Mouse (Mus musculus) kidney, embryonic 16.5 days (tissue): Measurements from ENCODE around the gene Rnf2. TPM values are rescaled to one million over a fixed set of nuclear protein-coding genes. Genes with fewer than 3 reads are reported as not detected.
A peak's percentile ranks its signal among the peaks of the same experiment; 100 is the strongest.

Source experiments
- ATAC-seq: fragments of 200-750 bp; cut with Nextera tagmentation; 2 replicates; pipeline ENCODE4 v1.8.0; 2017; ENCODE audit warnings: moderate TSS enrichment; ENCODE audit not compliant: low FRiP score, low TSS enrichment
- H3K27ac ChIP-seq: fragments of 300-500 bp; sonication (generic); 2 replicates; pipeline ENCODE4 v1.5.1; 2014; ENCODE audit warnings: low read length
- H3K27me3 ChIP-seq: fragments of 300-500 bp; sonication (generic); 2 replicates; pipeline ENCODE4 v1.6.1; 2014; ENCODE audit warnings: low read length, control low read depth, mixed read lengths; ENCODE audit not compliant: insufficient read depth
- H3K36me3 ChIP-seq: fragments of 300-500 bp; sonication (generic); 2 replicates; pipeline ENCODE4 v1.6.1; 2014; ENCODE audit warnings: low read length, control low read depth, mixed read lengths; ENCODE audit not compliant: insufficient read depth
- H3K4me1 ChIP-seq: fragments of 300-500 bp; sonication (generic); 2 replicates; pipeline ENCODE4 v1.6.1; 2014; ENCODE audit warnings: low read length, control low read depth, mixed read lengths; ENCODE audit not compliant: insufficient read depth
- H3K4me2 ChIP-seq: fragments of 300-500 bp; sonication (generic); replicated peaks from 2 replicates; pipeline ENCODE4 v1.6.1; 2014; ENCODE audit warnings: low read depth, low read length
- H3K4me3 ChIP-seq: fragments of 300-500 bp; sonication (generic); 2 replicates; pipeline ENCODE4 v1.5.1; 2014; ENCODE audit warnings: mild to moderate bottlenecking, low read length
- H3K9ac ChIP-seq: fragments of 300-500 bp; sonication (generic); replicated peaks from 2 replicates; pipeline ENCODE4 v1.6.1; 2014; ENCODE audit warnings: low read length
- H3K9me3 ChIP-seq: fragments of 300-500 bp; sonication (generic); 2 replicates; pipeline ENCODE4 v1.6.1; 2016; ENCODE audit warnings: low read length, control low read depth
- WGBS: fragments of 180-500 bp; shearing (Covaris S2); extraction: QIAGEN DNeasy Blood & Tissue Kit; methylation state at CpG from one replicate; pipeline ENCODE4 v1.1.7; 2014; 5-methylcytosine and 5-hydroxymethylcytosine counted together
- polyA plus RNA-seq: library from polyadenylated mRNA; unstranded; fragments of >200 nt; fragmentation: Nextera tagmentation; extraction: Ambion mirVana; gene quantifications from 2 replicates; pipeline ENCODE4 v1.2.1, GENCODE M21; 2015

Gene Rnf2
- polyA plus RNA-seq, 1 experiment from 2014 or later: 100 TPM

GRCm38 (mm10) chr1:151457087-151457486 is 43.7 kb downstream of the Rnf2 start:
- Histone ChIP-seq H3K36me3 (peaks cover 58% of the 10 kb centered on the region), H3K9me3 (no peaks in the 10 kb centered on the region), H3K4me3 (no peak overlapping the region), H3K9ac (no peak overlapping the region), H3K27ac (no peak overlapping the region), H3K27me3 (no peaks in the 10 kb centered on the region), H3K4me2 (no peak overlapping the region), H3K4me1 (no peaks in the 10 kb centered on the region)
- 80% methylated on average over 5 of the region's 5 CpGs for WGBS
- no peak for ATAC-seq

- no peaks in the 10 kb centered on the region for H3K4me1 ChIP-seq
- no peak overlapping the region for H3K4me2 ChIP-seq
- H3K27me3 ChIP-seq: no peaks in the 10 kb centered on the region
- no peak for ATAC-seq
- 97% methylated on average over 11 of the region's 11 CpGs for WGBS
- peaks cover 57% of the 10 kb centered on the region for H3K36me3 ChIP-seq
- no peak overlapping the region for H3K9ac ChIP-seq
- H3K27ac ChIP-seq: no peak overlapping the region
- H3K9me3 ChIP-seq: no peaks in the 10 kb centered on the region
- H3K4me3 ChIP-seq: no peak overlapping the region
These were observed 48.8 kb downstream of the Rnf2 start for GRCm38 (mm10) chr1:151451946-151452345.

- H3K9ac ChIP-seq: no peak overlapping the region
- no peaks in the 10 kb centered on the region for H3K4me1 ChIP-seq
- no peaks in the 10 kb centered on the region for H3K9me3 ChIP-seq
- WGBS: 100% methylated on average over 1 of the region's 2 CpGs
- H3K4me3 ChIP-seq: no peak overlapping the region
- no peak overlapping the region for H3K4me2 ChIP-seq
- H3K27ac ChIP-seq: no peak overlapping the region
- H3K27me3 ChIP-seq: no peaks in the 10 kb centered on the region
- peaks cover 54% of the 10 kb centered on the region for H3K36me3 ChIP-seq
- ATAC-seq: no peak
These were observed 49.9 kb downstream of the Rnf2 start for GRCm38 (mm10) chr1:151450851-151451250.

- no peak overlapping the region for H3K4me2 ChIP-seq
- no peaks in the 10 kb centered on the region for H3K27me3 ChIP-seq
- 96% methylated on average over 10 of the region's 10 CpGs for WGBS
- H3K4me3 ChIP-seq: no peak overlapping the region
- no peak for ATAC-seq
- no peaks in the 10 kb centered on the region for H3K4me1 ChIP-seq
- no peak overlapping the region for H3K9ac ChIP-seq
- H3K27ac ChIP-seq: no peak overlapping the region
- no peaks in the 10 kb centered on the region for H3K9me3 ChIP-seq
- peaks cover 62% of the 10 kb centered on the region for H3K36me3 ChIP-seq
These were observed 50.9 kb downstream of the Rnf2 start for GRCm38 (mm10) chr1:151449866-151450265.

- Histone ChIP-seq H3K4me3 (no peak overlapping the region), H3K9ac (no peak overlapping the region), H3K27ac (no peak overlapping the region), H3K27me3 (no peaks in the 10 kb centered on the region), H3K36me3 (peaks cover 46% of the 10 kb centered on the region), H3K4me1 (no peaks in the 10 kb centered on the region), H3K4me2 (no peak overlapping the region), H3K9me3 (no peaks in the 10 kb centered on the region)
- WGBS: 88% methylated on average over 6 of the region's 6 CpGs
- ATAC-seq: no peak
These were observed 65.3 kb downstream of the Rnf2 start for GRCm38 (mm10) chr1:151435431-151435830.

- Histone ChIP-seq H3K27ac (peak overlapping the region; percentile 98), H3K9ac (peak overlapping the region; percentile 94), H3K27me3 (no peaks in the 10 kb centered on the region), H3K36me3 (peaks cover 9% of the 10 kb centered on the region; the same call in 1 of the 2 replicates), H3K9me3 (no peaks in the 10 kb centered on the region), H3K4me3 (peak overlapping the region; percentile 88), H3K4me1 (peaks cover 14% of the 10 kb centered on the region), H3K4me2 (peak overlapping the region; percentile 48)
- no peak for ATAC-seq
- 37% methylated on average over 9 of the region's 9 CpGs for WGBS
These were observed 71.4 kb downstream of the Rnf2 start for GRCm38 (mm10) chr1:151429316-151429715.

- ATAC-seq: peak; percentile 100
- Histone ChIP-seq H3K27ac (peak within 1 kb of the TSS; percentile 98), H3K36me3 (0 out of 2 replicates have a peak, but pooled peaks cover 3% of the 10 kb centered on the region), H3K4me1 (peaks cover 14% of the 10 kb centered on the region), H3K4me2 (peak within 1 kb of the TSS; percentile 63), H3K27me3 (no peaks in the 10 kb centered on the region), H3K9ac (peak within 1 kb of the TSS; percentile 94), H3K9me3 (no peaks in the 10 kb centered on the region), H3K4me3 (peak within 1 kb of the TSS; percentile 88)
- under 1% methylated on average over 74 of the region's 74 CpGs for WGBS
These were observed 72.2 kb downstream of the Rnf2 start, which contains the start of the genes Swt1 and Trmt1l for GRCm38 (mm10) chr1:151428263-151429221. TSS of gene Swt1 (minus strand) at chr1:151428455. TSS of gene Trmt1l (plus strand) at chr1:151428542.

- Histone ChIP-seq H3K27ac (peak overlapping the region; percentile 88), H3K9me3 (no peaks in the 10 kb centered on the region), H3K4me1 (peaks cover 14% of the 10 kb centered on the region), H3K36me3 (no peaks in the 10 kb centered on the region), H3K27me3 (no peaks in the 10 kb centered on the region), H3K4me3 (peak overlapping the region; percentile 88), H3K9ac (peak overlapping the region; percentile 94), H3K4me2 (peak overlapping the region; percentile 63)
- ATAC-seq: peak; percentile 76
- WGBS: under 1% methylated on average over 26 of the region's 26 CpGs
These were observed 72.9 kb downstream of the Rnf2 start for GRCm38 (mm10) chr1:151427888-151428262.

GRCm38 (mm10) chr1:151426947-151427600 is 73.7 kb downstream of the Rnf2 start:
- 19% methylated on average over 7 of the region's 7 CpGs for WGBS
- peaks cover 14% of the 10 kb centered on the region for H3K4me1 ChIP-seq
- H3K27ac ChIP-seq: peak overlapping the region; percentile 41; the same call in 1 of the 2 replicates

More at GRCm38 (mm10) chr1:151426947-151427600, 73.7 kb downstream of the Rnf2 start:
- H3K4me3 ChIP-seq: peak overlapping the region; percentile 88
- no peaks in the 10 kb centered on the region for H3K27me3 ChIP-seq
- H3K9me3 ChIP-seq: no peaks in the 10 kb centered on the region
- H3K4me2 ChIP-seq: peak overlapping the region; percentile 63
- 0 out of 2 replicates have a peak, but pooled peaks cover 4% of the 10 kb centered on the region for H3K36me3 ChIP-seq
- H3K9ac ChIP-seq: peak overlapping the region; percentile 94
- ATAC-seq: no peak
